Comparison of ENCODE assay signal across 9 mouse cellular contexts in genomic region chr4:150239087-150239480, GRCm38 (mm10). TPM values are rescaled to one million over a fixed set of nuclear protein-coding genes. Genes with fewer than 3 reads are reported as not detected.
DNase-seq lines count a peak whose midpoint lies in the region; ATAC-seq lines count a peak whose summit lies in the region.
"Had no signal": no experiment of that assay in that cellular context is flagged by ENCODE, and none has a peak within 500 bp of the region (broad histone marks: within the 10 kb centered on the region; RNA-seq: fewer than 3 reads in every experiment).

No protein-coding gene starts in this region.

- WGBS in neural tube, embryonic 11.5 days = 11% methylated on average over 5 of the region's 5 CpGs
- WGBS in limb, embryonic 13.5 days = 22% methylated on average over 5 of the region's 5 CpGs
- WGBS in stomach, embryonic 14.5 days = 32% methylated on average over 5 of the region's 5 CpGs

- no peaks in the 10 kb centered on the region for H3K9me3 ChIP-seq in neural tube, embryonic 11.5 days (ENCODE audit: control insufficient read depth, low read length)
- no peaks in the 10 kb centered on the region for H3K9me3 ChIP-seq in limb, embryonic 13.5 days
- H3K9me3 ChIP-seq in stomach, embryonic 14.5 days (ENCODE audit: control insufficient read depth, low read depth, low read length) = no peaks in the 10 kb centered on the region

- no peak overlapping the region for H3K27ac ChIP-seq in neural tube, embryonic 11.5 days (ENCODE audit: low read depth, low read length)
- H3K27ac ChIP-seq in limb, embryonic 13.5 days = no peak overlapping the region
- H3K27ac ChIP-seq in stomach, embryonic 14.5 days (ENCODE audit: low read length) = no peak overlapping the region

- no peaks in the 10 kb centered on the region for H3K27me3 ChIP-seq in neural tube, embryonic 11.5 days (ENCODE audit: control insufficient read depth, insufficient read depth, low read length)
- H3K27me3 ChIP-seq in limb, embryonic 13.5 days = no peaks in the 10 kb centered on the region
- no peaks in the 10 kb centered on the region for H3K27me3 ChIP-seq in stomach, embryonic 14.5 days (ENCODE audit: control insufficient read depth, insufficient read depth, low read length)

- peaks cover 25% of the 10 kb centered on the region for H3K4me1 ChIP-seq in neural tube, embryonic 11.5 days (ENCODE audit: control insufficient read depth, insufficient read depth, low read length)
- peaks cover 66% of the 10 kb centered on the region for H3K4me1 ChIP-seq in limb, embryonic 13.5 days
- H3K4me1 ChIP-seq in stomach, embryonic 14.5 days (ENCODE audit: control insufficient read depth, insufficient read depth, low read length) = peaks cover 23% of the 10 kb centered on the region; the same call in 1 of the 2 replicates

- peak; percentile 23 for DNase-seq in CD4-positive, CD25-positive, alpha-beta regulatory T cell, adult 2 months (ENCODE audit: low read depth, low spot score)
- no peak for DNase-seq in neural tube, embryonic 11.5 days (ENCODE audit: low spot score)
- no peak for DNase-seq in neural tube, embryonic 10.5 days (ENCODE audit: extremely low spot score, low spot score)
- DNase-seq in ovary, postnatal 14 days (ENCODE audit: low spot score) = no peak
- DNase-seq: cerebellum, adult 8-10 months had no signal

- H3K4me2 ChIP-seq in neural tube, embryonic 11.5 days (ENCODE audit: low read depth) = peak overlapping the region; percentile 66
- H3K4me2 ChIP-seq in limb, embryonic 13.5 days (replicated peaks) = peak overlapping the region; percentile 77
- H3K4me2 ChIP-seq in stomach, embryonic 14.5 days (replicated peaks; ENCODE audit: low read depth, low read length) = peak overlapping the region; percentile 94

- peak overlapping the region; percentile 87 for H3K4me3 ChIP-seq in neural tube, embryonic 11.5 days (ENCODE audit: low read depth, low read length)
- H3K4me3 ChIP-seq in limb, embryonic 13.5 days = peak overlapping the region; percentile 84
- peak overlapping the region; percentile 95 for H3K4me3 ChIP-seq in stomach, embryonic 14.5 days (ENCODE audit: low read depth, low read length)

- no peak for ATAC-seq in CD4-positive, CD25-positive, alpha-beta regulatory T cell, adult 4 months
- ATAC-seq in neural tube, embryonic 11.5 days (ENCODE audit: insufficient read depth, low FRiP score, low TSS enrichment) = no peak
- no peak for ATAC-seq in limb, embryonic 13.5 days (ENCODE audit: low FRiP score, low read depth)
- no peak for ATAC-seq in stomach, embryonic 14.5 days (ENCODE audit: insufficient number of reproducible peaks, insufficient read depth, low FRiP score, low read depth)
- ATAC-seq in megakaryocyte-erythroid progenitor cell, adult 5-6 weeks (replicated peaks; ENCODE audit: low FRiP score, low TSS enrichment, poor library complexity, severe bottlenecking) = no peak

- 0 out of 2 replicates have a peak overlapping the region, but pooled peaks have one; percentile 24 for H3K9ac ChIP-seq in neural tube, embryonic 11.5 days (ENCODE audit: low read length)
- H3K9ac ChIP-seq in limb, embryonic 13.5 days = peak overlapping the region; percentile 95
- H3K9ac ChIP-seq in stomach, embryonic 14.5 days (replicated peaks; ENCODE audit: low read depth, low read length) = 0 out of 2 replicates have a peak overlapping the region, but pooled peaks have one; percentile 85

- H3K36me3 ChIP-seq in neural tube, embryonic 11.5 days (ENCODE audit: control insufficient read depth, insufficient read depth, low read length) = peaks cover 18% of the 10 kb centered on the region
- H3K36me3 ChIP-seq in limb, embryonic 13.5 days = peaks cover 45% of the 10 kb centered on the region
- peaks cover 40% of the 10 kb centered on the region for H3K36me3 ChIP-seq in stomach, embryonic 14.5 days (ENCODE audit: control insufficient read depth, insufficient read depth, low read length)

RNA-seq across cellular contexts. Expression of gene Eno1, which starts 2.6 kb away (rescaled TPM):
- 1,000 to 10,000 TPM in 1 of 2 experiments, 100 to 1,000 TPM in 1; 733 to 1,178 TPM for polyA plus RNA-seq in CD4-positive, CD25-positive, alpha-beta regulatory T cell, adult 4 months (2017; shearing (Covaris generic))
- polyA plus RNA-seq in neural tube, embryonic 11.5 days (2014; fragmentation: Nextera tagmentation; extraction: Ambion mirVana) = 1,923 and 1,983 TPM in 2 replicates
- 1,739 and 1,773 TPM in 2 replicates for polyA plus RNA-seq in limb, embryonic 13.5 days (2015; fragmentation: Nextera tagmentation; extraction: Ambion mirVana)
- 1,497 and 1,560 TPM in 2 replicates for polyA plus RNA-seq in stomach, embryonic 14.5 days (2014; fragmentation: Nextera tagmentation; extraction: Ambion mirVana)
- 203 and 216 TPM in 2 replicates for total RNA-seq in megakaryocyte-erythroid progenitor cell, adult 5-6 weeks (2014; fragmentation: Nextera tagmentation)
- total RNA-seq in megakaryocyte-erythroid progenitor cell, adult 5-6 weeks (2017) = 136 and 155 TPM in 2 replicates

RNA-seq across cellular contexts. Expression of gene Car6, which starts 38.0 kb away (rescaled TPM):
- polyA plus RNA-seq in CD4-positive, CD25-positive, alpha-beta regulatory T cell, adult 4 months (2017; shearing (Covaris generic)) = not detected
- polyA plus RNA-seq in neural tube, embryonic 11.5 days (2014; fragmentation: Nextera tagmentation; extraction: Ambion mirVana) = 0.39 TPM in 1 of 2 replicates, not detected in the other
- polyA plus RNA-seq in limb, embryonic 13.5 days (2015; fragmentation: Nextera tagmentation; extraction: Ambion mirVana) = 0.50 and 0.55 TPM in 2 replicates
- not detected in 2 replicates for polyA plus RNA-seq in stomach, embryonic 14.5 days (2014; fragmentation: Nextera tagmentation; extraction: Ambion mirVana)
- total RNA-seq in megakaryocyte-erythroid progenitor cell, adult 5-6 weeks (2014; fragmentation: Nextera tagmentation) = not detected in 2 replicates
- total RNA-seq in megakaryocyte-erythroid progenitor cell, adult 5-6 weeks (2017) = not detected in 2 replicates

RNA-seq across cellular contexts. Expression of gene Rere, which starts 42.4 kb away (rescaled TPM):
- 10 to 100 TPM; 24.7 to 28.4 TPM for polyA plus RNA-seq in CD4-positive, CD25-positive, alpha-beta regulatory T cell, adult 4 months (2017; shearing (Covaris generic))
- 51.5 and 52.0 TPM in 2 replicates for polyA plus RNA-seq in neural tube, embryonic 11.5 days (2014; fragmentation: Nextera tagmentation; extraction: Ambion mirVana)
- polyA plus RNA-seq in limb, embryonic 13.5 days (2015; fragmentation: Nextera tagmentation; extraction: Ambion mirVana) = 24.1 and 24.2 TPM in 2 replicates
- polyA plus RNA-seq in stomach, embryonic 14.5 days (2014; fragmentation: Nextera tagmentation; extraction: Ambion mirVana) = 41.1 and 45.2 TPM in 2 replicates
- total RNA-seq in megakaryocyte-erythroid progenitor cell, adult 5-6 weeks (2014; fragmentation: Nextera tagmentation) = 36.1 and 47.6 TPM in 2 replicates
- 7.7 and 17.1 TPM in 2 replicates for total RNA-seq in megakaryocyte-erythroid progenitor cell, adult 5-6 weeks (2017)

Comparison
In these comparisons a context has a peak if more than half of its experiments do, and no peak if none do; other contexts are left out.
1. H3K9ac ChIP-seq: peak in every context shown above with its lines; median percentile 95 in limb, embryonic 13.5 days; 85 in stomach, embryonic 14.5 days; 24 in neural tube, embryonic 11.5 days.